Mouse (Mus musculus): Measurements from ENCODE around the gene Gemin7.

DNA sequence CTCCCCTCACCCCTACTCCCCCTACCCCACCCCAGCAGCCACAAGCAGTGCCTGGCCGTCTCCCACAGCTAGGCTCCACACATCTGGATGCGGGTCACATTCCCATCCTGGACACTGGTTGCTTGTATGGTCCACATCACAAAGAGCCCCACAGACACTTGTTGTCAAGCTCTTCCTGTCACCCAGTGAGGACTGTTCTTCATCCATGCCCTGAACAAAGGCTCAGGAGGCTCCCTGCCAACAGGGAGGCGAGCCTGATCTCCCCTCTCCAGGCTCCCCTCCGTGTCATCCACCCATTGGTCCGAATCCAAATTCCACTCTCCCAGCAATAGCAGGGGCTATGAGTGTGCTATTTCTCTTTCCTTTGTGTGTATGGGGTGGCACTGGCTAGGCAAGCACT is 23.2 kb upstream of the Gemin7 start:
- TF ChIP-seq MYOD1 (IDR thresholded peaks at IDR 0.05; ENCODE audit: control insufficient read depth in 1 of 3, insufficient read length in 2 of 3, low read depth in 2 of 3) (no peak), POLR2AphosphoS2 (IDR thresholded peaks at IDR 0.05; ENCODE audit: insufficient read length, low read depth) (no peak), TCF3 (IDR thresholded peaks at IDR 0.05; ENCODE audit: insufficient read length, low read depth) (no peak), E2F4 (IDR thresholded peaks at IDR 0.05; ENCODE audit: insufficient read depth) (no peak), POLR2A (IDR thresholded peaks at IDR 0.05; ENCODE audit: insufficient read length, low read depth) (no peak), REST (IDR thresholded peaks at IDR 0.05; ENCODE audit: insufficient read depth, insufficient read length) (no peak), MYOG (IDR thresholded peaks at IDR 0.05; ENCODE audit: control insufficient read depth in 1 of 3, insufficient read depth in 1 of 3, insufficient read length in 2 of 3, low read depth in 2 of 3) (no peak), USF1 (IDR thresholded peaks at IDR 0.05; ENCODE audit: low read depth) (no peak), MAX (IDR thresholded peaks at IDR 0.05; ENCODE audit: low read depth) (no peak)
